Mouse (Mus musculus) spleen, postnatal 14 days (tissue): ENCODE results near the gene Itgae.

Source experiments
- DNase-seq, 2 experiments: peaks; one replicate each; pipeline ENCODE4 v3.0.0; 2021 to 2022; ENCODE audit warnings: low spot score in 2 of 2

The Itgae gene

DNA sequence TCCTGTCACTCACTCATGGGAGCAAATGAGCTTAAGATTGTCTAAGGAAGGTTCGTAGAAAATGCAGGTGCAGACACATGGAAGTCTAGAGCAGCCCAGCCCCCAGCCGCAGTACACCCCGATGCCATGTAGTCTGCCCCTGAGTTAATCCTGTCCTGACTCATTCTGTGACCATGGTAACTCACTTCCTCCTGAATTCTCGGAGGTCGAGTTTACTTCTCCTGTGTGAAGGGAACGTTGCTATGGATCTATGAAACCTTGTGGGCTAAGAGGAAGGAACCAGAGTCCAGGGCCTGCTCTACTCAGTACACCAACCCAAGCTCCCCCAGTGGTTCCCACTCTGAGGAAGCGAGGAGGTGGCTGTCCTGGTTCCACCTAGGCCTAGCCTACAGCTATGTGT lies 2.5 kb downstream of the Itgae start:
- no peak for DNase-seq

DNA sequence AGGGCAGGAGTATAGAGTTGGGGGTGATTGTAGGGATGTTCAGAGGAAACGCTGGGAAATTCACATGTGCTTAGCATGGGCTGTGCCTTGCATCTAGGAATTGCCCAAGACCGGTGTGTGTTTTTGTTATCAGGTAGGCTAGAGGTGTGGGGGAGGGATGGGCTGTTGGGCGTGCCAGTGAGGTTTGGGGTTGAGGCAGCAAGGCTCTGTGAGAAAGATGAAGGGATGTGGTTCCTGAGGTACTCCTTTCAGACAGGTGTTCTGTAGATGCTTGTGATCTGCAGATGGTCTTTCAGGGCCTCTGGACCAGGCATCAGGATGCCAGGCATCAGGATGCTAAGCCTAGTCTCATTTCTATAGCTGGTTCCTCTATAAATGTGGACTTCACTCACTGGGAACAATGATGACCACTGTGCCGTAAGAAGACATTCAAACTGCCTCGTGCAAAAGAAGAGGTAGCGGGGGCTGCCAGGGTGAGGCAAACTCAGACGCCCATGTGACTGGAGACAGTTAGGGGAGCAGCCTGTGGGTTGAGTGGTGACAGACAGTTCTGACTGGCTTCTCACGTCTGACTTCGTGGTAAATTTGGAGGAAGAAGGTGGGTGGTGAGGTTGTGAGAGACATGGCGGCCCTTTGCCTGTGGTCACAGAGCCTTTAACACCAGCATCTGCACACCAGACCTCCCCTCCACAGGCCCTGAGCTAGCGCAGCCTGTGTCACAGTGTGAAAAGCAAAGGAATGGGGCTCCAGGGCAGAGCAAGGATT lies 4.0 kb downstream of the Itgae start:
- DNase-seq, result no peak

- DNase-seq, result no peak
Observed at GRCm38 (mm10) chr11:73098860-73099259, 8.5 kb downstream of the Itgae start.

- DNase-seq, result no peak
Observed at GRCm38 (mm10) chr11:73099976-73100750, 9.8 kb downstream of the Itgae start.

DNA sequence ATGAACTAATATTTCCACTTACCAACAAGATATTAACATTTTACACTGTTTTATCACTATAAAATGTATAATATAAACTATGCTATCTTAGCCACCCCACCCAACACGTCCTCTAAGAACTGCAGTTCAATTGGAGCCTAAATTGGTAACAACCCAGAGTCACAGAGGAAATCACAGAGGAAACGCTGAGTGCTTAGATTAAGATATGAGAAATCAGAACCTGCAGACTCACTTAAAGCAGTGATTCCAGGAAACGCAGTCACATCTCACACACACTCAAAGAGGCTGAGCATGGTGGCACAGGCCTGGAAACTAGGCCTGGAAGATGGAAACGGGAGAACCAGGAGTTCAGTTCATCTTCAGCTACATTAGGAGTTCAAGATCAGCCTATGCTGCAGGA lies 10.9 kb downstream of the Itgae start:
- no peak for DNase-seq

- DNase-seq, result no peak
Observed at GRCm38 (mm10) chr11:73105246-73105645, 14.9 kb downstream of the Itgae start.

DNA sequence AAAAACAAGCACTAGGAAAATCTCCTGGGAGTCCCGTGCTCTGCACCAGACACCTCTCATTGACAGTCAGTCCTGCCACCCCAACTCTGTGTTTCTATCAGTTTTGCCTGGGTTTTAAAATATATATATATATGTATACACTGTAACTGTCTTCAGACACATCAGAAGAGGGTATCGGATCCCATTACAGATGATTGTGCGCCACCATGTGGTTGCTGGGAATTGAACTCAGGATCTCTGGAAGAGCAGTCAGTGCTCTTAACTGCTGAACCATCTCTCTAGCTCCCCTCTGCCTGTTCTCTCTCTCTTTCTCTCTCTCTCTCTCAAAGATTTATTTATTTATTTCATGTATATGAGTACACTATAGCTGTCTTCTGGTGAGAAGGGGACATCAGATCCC lies 17.0 kb downstream of the Itgae start:
- peak in 1 of 2 experiments; percentile 18 for DNase-seq

DNA sequence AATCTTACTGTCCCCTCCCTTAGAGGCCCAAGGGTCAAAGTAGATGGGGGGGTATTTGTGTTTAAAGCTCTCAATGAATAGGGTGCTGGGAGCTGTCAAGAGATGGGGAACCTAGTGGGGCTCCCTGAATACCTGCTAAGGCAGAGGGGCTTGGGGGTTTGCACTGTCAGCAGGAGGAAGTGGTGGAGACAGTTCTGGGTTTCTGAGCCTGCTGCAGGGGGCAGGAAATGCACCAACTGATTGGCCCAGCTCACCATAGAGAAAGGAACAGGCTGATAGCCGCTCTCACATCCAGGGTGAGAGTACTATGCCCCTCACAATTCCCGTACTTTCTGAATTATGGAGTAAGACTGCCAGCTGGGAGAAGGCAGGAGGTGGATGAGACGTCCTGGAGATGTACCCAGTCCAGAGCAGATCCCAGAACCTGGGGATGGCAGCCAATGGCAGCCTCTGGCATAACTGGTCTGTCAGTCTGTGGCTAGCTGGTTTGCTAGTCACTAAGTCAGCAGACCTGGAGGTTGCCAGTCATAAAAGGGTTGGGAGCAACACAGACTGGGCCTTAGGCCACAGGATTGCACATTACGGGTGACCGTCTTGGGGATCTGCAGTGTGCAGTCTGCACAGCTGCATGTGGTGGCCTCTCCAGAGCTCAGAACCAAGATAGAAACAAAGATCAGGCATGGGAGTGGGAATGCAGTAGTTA lies 18.0 kb downstream of the Itgae start:
- no peak for DNase-seq

DNA sequence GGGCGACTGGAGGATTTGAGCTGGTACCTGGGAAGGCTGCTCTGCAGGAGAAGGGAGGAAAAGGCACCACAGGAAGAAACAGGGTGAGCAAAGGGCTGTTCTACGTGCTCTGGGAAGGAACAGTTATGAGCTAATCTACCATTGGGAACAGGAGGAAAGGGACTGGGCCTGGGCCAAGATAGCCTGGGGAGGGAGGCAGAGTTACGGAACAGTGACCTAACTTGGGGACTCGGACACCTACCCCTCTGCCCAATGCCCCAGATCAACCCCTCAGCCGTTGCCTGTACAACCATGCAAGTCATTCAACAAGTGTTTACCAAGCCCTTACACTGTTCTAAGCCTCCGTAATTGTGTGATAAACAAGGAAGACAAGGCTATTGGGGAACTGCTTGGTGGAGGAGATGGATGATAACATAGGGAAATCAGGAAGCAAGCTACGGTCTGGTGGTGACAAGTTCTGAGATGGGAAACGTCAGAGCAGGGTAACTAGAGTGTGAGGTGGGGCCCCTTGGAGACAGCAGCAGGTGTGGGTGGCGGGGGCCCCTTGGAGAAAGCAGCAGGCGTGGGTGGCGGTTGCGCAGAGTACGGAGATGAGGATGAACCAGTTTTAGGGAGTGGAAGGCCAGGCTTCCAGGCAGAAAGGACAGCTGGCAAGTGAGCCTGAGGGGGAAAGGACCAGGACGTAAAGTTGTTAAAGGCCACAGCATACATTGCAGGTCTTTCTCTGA lies 18.7 kb downstream of the Itgae start:
- DNase-seq, result no peak

DNA sequence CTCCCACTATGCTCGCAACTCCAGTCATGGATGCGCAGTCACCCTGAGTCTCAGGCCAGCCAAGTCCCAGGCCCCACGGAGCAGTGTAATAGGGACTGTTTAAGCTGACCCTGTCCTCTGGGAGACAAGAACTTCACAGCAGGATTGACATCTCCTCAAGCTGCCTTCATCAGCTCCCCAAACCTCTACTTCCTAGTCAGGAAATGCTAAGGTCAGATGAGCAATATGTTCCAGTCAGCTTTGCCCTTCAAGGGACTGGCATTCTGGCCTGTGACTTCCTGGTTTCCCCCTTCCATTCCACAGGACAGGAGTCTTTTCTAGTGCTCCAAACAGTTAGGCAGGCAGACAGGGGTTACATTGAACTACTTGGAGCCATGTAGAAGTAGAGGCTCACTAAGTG lies 19.6 kb downstream of the Itgae start:
- no peak for DNase-seq

DNA sequence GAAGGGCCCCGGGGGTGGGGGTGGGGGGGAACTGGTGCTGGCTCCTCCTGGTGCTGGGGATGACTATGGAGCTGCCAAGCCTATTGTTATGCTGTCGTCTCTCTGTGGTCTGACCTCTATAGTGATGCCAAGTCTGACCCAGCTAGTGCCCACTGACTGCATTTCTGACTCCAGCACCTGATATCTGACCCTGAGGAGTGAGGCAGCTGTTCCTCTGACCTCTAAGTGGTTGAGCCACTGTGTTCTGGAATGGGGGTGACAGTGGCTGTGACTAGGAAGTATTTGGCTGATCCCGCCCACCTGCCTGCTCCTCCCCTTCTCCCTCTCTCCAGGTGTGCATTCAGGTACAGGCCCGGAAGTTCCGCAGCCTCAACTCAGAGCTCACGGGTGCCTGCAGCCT lies 21.0 kb downstream of the Itgae start:
- no peak for DNase-seq

DNA sequence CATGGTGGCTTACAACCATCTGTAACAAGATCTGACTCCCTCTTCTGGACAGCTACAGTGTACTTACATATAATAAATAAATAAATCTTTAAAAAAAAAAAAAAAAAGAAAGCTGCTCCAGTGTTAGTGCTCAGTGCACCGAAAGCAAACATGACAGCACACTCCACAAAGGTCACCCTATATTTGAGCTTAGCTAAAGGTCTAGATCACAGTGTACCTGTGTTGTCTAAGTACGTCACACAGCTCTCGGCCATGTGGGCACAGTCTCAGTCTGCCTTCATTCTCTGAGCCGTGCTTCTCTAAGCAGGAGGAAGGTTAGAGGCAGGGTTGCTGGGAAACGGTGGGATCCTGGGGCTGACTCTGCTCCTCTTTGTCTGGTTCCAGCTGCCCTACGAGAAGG lies 36.1 kb downstream of the Itgae start:
- no peak for DNase-seq

DNA sequence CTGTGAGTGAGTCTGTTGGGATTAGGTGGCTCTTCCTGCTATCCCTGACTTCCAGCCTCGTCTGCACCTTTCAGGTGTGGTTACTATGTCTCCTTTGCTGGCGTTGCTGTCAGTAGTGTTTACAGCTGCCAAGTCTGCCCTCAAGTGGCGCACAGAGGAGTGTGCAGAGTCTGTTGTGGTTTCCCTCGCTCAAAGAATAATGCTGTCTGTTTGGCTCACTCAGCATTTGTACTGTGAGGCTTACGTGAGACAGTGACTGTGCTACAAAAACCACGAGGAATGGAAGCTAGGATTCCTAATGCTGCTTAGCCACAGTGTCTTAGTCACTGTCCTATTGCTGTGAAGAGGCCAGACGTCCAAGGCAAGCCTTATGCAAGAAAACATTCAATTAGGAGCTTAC lies 40.6 kb downstream of the Itgae start:
- no peak for DNase-seq

DNA sequence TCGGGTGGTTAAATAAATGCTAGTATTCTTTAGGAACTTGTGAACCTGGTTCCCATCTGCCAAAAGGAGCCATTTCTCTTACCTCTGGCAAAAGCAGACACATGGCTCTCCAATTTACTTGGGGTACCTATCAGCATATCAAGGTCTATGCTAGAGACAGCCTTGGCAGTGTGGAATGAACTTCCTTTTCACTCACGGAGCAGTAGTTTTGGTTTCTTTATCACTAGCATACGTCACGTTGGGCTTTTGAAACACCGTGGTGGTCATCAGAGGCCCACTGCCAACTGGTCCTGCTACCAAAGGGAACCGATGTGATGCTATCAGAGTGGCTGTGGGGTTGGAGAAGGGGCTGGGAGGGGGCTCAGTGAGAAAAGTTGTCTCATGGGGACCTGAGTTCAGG lies 42.6 kb downstream of the Itgae start:
- DNase-seq, result no peak

- DNase-seq, result no peak
Observed at GRCm38 (mm10) chr11:73134222-73134621, 43.8 kb downstream of the Itgae start.

- no peak for DNase-seq
Observed at GRCm38 (mm10) chr11:73136587-73136986, 46.2 kb downstream of the Itgae start.

GRCm38 (mm10) chr11:73137116-73137515 lies 46.7 kb downstream of the Itgae start:
- DNase-seq, result peak in 1 of 2 experiments; percentile 7

- DNase-seq, result peak; percentile 87 to 93
Observed at GRCm38 (mm10) chr11:73137591-73138501, 47.5 kb downstream of the Itgae start, which contains the start of gene Haspin. Haspin (minus strand) TSS chr11:73138294.

DNA sequence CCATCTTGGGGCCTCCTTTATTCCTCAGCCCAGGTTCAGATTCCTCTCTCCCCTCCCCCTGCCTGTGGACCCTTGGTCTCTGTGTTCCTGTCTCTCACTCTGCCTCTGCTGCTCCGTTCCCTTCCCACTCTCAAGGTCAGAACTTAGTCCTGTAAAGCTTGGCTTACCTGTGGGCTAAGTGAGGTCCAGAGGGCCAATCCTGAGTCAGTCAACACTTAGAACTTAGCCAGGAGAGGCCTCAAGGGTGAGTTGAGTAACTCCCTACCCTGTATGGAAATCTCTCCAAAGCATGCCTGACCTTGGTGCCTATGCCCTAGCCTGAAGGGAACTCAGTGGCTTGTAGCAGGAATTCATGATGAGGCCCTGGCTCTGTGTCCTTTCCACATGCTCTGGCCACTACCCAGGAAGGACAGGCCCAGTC lies 53.9 kb downstream of the Itgae start:
- DNase-seq, result no peak

- no peak for DNase-seq
Observed at GRCm38 (mm10) chr11:73146026-73146974, 55.9 kb downstream of the Itgae start.
